Mouse (Mus musculus) cerebellum, postnatal 25 days (tissue): ENCODE measurements around the gene Dot1l.

ENCODE experiments used
- DNase-seq, 2 experiments: peaks; one replicate each; pipeline ENCODE4 v3.0.0; 2021; ENCODE audit warnings: mixed read lengths in 2 of 2

Dot1l gene

GRCm38 (mm10) chr10:80754594-80755290, at the start of gene Dot1l:
Dot1l (plus strand) TSS chr10:80755206.
- peak; percentile 99 to 100 for DNase-seq

GRCm38 (mm10) chr10:80705479-80705878, 49.5 kb upstream of the Dot1l start:
- DNase-seq, result no peak

GRCm38 (mm10) chr10:80710834-80711233, 44.2 kb upstream of the Dot1l start:
- no peak for DNase-seq

GRCm38 (mm10) chr10:80717281-80717680, 37.7 kb upstream of the Dot1l start:
- DNase-seq, result peak in 1 of 2 experiments; percentile 45

GRCm38 (mm10) chr10:80727369-80728127, 27.5 kb upstream of the Dot1l start:
- DNase-seq, result no peak

GRCm38 (mm10) chr10:80732611-80733101, 22.4 kb upstream of the Dot1l start:
- DNase-seq, result peak; percentile 57 to 69

- DNase-seq, result peak; percentile 70 to 71
Observed at GRCm38 (mm10) chr10:80736731-80737130, 18.3 kb upstream of the Dot1l start.

GRCm38 (mm10) chr10:80738657-80739056, 16.3 kb upstream of the Dot1l start:
- DNase-seq, result no peak

GRCm38 (mm10) chr10:80741146-80741545, 13.9 kb upstream of the Dot1l start:
- DNase-seq, result peak; percentile 44 to 52

GRCm38 (mm10) chr10:80741634-80742179, 13.3 kb upstream of the Dot1l start:
- DNase-seq, result no peak

- DNase-seq, result peak; percentile 94 to 97
Observed at GRCm38 (mm10) chr10:80742180-80742978, 12.6 kb upstream of the Dot1l start, which contains the start of gene Ap3d1. Ap3d1 (minus strand) TSS chr10:80742264.

- peak in 1 of 2 experiments; percentile 44 for DNase-seq
Observed at GRCm38 (mm10) chr10:80744262-80744661, 10.7 kb upstream of the Dot1l start.

GRCm38 (mm10) chr10:80747410-80747809, 7.6 kb upstream of the Dot1l start:
- DNase-seq, result peak; percentile 90 to 92

- no peak for DNase-seq
Observed at GRCm38 (mm10) chr10:80748609-80749008, 6.4 kb upstream of the Dot1l start.

- DNase-seq, result peak; percentile 66 to 76
Observed at GRCm38 (mm10) chr10:80751188-80751832, 3.7 kb upstream of the Dot1l start.

- peak; percentile 62 to 80 for DNase-seq
Observed at GRCm38 (mm10) chr10:80752079-80752625, 2.9 kb upstream of the Dot1l start.

GRCm38 (mm10) chr10:80755291-80756015, 447 bp downstream of the Dot1l start:
- DNase-seq, result no peak

- no peak for DNase-seq
Observed at GRCm38 (mm10) chr10:80756099-80756498, 1.1 kb downstream of the Dot1l start.

- DNase-seq, result no peak
Observed at GRCm38 (mm10) chr10:80756509-80756908, 1.5 kb downstream of the Dot1l start.

- peak in 1 of 2 experiments; percentile 64 for DNase-seq
Observed at GRCm38 (mm10) chr10:80756967-80757366, 2.0 kb downstream of the Dot1l start.

GRCm38 (mm10) chr10:80757717-80758116, 2.7 kb downstream of the Dot1l start:
- DNase-seq, result peak; percentile 54 to 70
